ENCODE assay signal across 12 mouse cellular contexts in the genomic region with DNA sequence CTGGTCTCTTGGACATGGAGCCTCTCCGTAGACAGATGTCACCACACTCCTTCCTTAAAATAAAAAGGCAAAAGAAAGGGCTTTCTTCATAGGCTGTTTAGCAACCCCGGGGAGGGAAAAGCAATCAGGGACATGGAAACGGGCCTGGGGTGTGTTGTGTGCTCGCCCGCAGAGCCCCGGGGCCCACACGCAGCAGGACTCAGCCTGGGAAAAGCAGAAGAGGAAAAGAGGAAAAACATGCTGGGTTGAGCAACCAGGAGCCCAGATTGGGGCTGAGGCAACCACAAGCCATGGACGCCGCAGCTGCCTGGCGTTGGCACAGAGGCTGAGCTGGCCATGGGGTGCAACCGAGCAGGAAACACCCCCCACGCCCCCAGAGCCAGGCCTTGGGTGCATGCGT. TPM values are rescaled to one million over a fixed set of nuclear protein-coding genes. Genes with fewer than 3 reads are reported as not detected.
DNase-seq lines count a peak whose midpoint lies in the region; ATAC-seq and TF ChIP-seq lines count a peak whose summit lies in the region.
"Had no signal": no experiment of that assay in that cellular context is flagged by ENCODE, and none has a peak within 500 bp of the region (broad histone marks: within the 10 kb centered on the region; RNA-seq: fewer than 3 reads in every experiment).

No protein-coding gene starts in this region.

- no peak overlapping the region for H3K4me3 ChIP-seq in liver, adult 2 months (ENCODE audit: insufficient read depth, low read depth, low read length)
- H3K4me3 ChIP-seq in liver, embryonic 12.5 days = no peak overlapping the region
- H3K4me3 ChIP-seq in intestine, embryonic 14.5 days (ENCODE audit: low read depth, low read length) = no peak overlapping the region
- peak overlapping the region; percentile 26 for H3K4me3 ChIP-seq in macrophage (ENCODE audit: inconsistent target)
- H3K4me3 ChIP-seq: heart, embryonic 13.5 days had no signal

- DNase-seq in adrenal gland, adult 8-10 months = peak; percentile 55
- DNase-seq in adrenal gland, postnatal 4 days (ENCODE audit: low spot score in 2 of 2) = no peak
- DNase-seq in liver, adult 2 months (ENCODE audit: extremely low read depth, low read depth, low spot score) = no peak
- no peak for DNase-seq in intestine, embryonic 14.5 days (ENCODE audit: low spot score)
- DNase-seq in thymus, postnatal 14 days = no peak
- DNase-seq: kidney, postnatal 36 days had no signal

- H3K36me3 ChIP-seq in liver, adult 2 months (ENCODE audit: control insufficient read depth, insufficient read depth, low read length) = no peaks in the 10 kb centered on the region
- no peaks in the 10 kb centered on the region for H3K36me3 ChIP-seq in liver, embryonic 12.5 days
- H3K36me3 ChIP-seq in intestine, embryonic 14.5 days (ENCODE audit: control insufficient read depth, insufficient read depth, low read length) = no peaks in the 10 kb centered on the region
- H3K36me3 ChIP-seq in macrophage (ENCODE audit: inconsistent target) = no peaks in the 10 kb centered on the region
- H3K36me3 ChIP-seq: heart, embryonic 13.5 days had no signal

- WGBS in liver, adult 2 months = 86% methylated on average over 13 of the region's 13 CpGs
- WGBS in liver, embryonic 12.5 days (ENCODE audit: insufficient replicate concordance) = 38% methylated on average over 13 of the region's 13 CpGs
- WGBS in intestine, embryonic 14.5 days = 82% methylated on average over 13 of the region's 13 CpGs
- WGBS in macrophage (ENCODE audit: missing documents) = 2% methylated on average over 10 of the region's 13 CpGs

- no peak for TF ChIP-seq POLR2A in liver, adult 2 months (IDR thresholded peaks at IDR 0.05; ENCODE audit: extremely low read depth, insufficient read depth, low read length)

- no peak for ATAC-seq in liver, embryonic 12.5 days
- no peak for ATAC-seq in intestine, embryonic 14.5 days (replicated peaks; ENCODE audit: low FRiP score, low TSS enrichment, low read depth)
- ATAC-seq in megakaryocyte-erythroid progenitor cell, adult 5-6 weeks (replicated peaks; ENCODE audit: low FRiP score, low TSS enrichment, poor library complexity, severe bottlenecking) = no peak
- ATAC-seq: Patski had no signal

- H3K79me2 ChIP-seq in liver, adult 2 months (ENCODE audit: control insufficient read depth, insufficient read depth, low read length) = no peaks in the 10 kb centered on the region
- H3K79me2 ChIP-seq in macrophage (ENCODE audit: inconsistent target) = peaks cover 17% of the 10 kb centered on the region; the same call in 1 of the 2 replicates

- H3K27me3 ChIP-seq in liver, adult 2 months (ENCODE audit: control insufficient read depth, insufficient read depth, low read length) = no peaks in the 10 kb centered on the region
- peaks cover 34% of the 10 kb centered on the region for H3K27me3 ChIP-seq in liver, embryonic 12.5 days (replicated peaks)
- H3K27me3 ChIP-seq in intestine, embryonic 14.5 days (replicated peaks; ENCODE audit: control insufficient read depth, insufficient read depth, low read length) = no peaks in the 10 kb centered on the region

- peak overlapping the region; percentile 13; the same call in 1 of the 2 replicates for H3K27ac ChIP-seq in liver, adult 2 months (replicated peaks; ENCODE audit: insufficient read depth, low read depth, low read length)
- H3K27ac ChIP-seq in liver, embryonic 12.5 days = no peak overlapping the region
- peak overlapping the region; percentile 72; the same call in 1 of the 2 replicates for H3K27ac ChIP-seq in intestine, embryonic 14.5 days (ENCODE audit: low read depth)
- H3K27ac ChIP-seq in macrophage = peak overlapping the region; percentile 98
- H3K27ac ChIP-seq: heart, embryonic 13.5 days had no signal

- no peak overlapping the region for H3K9ac ChIP-seq in liver, adult 2 months (ENCODE audit: low read depth, low read length)
- H3K9ac ChIP-seq in liver, embryonic 12.5 days = no peak overlapping the region
- H3K9ac ChIP-seq in intestine, embryonic 14.5 days (ENCODE audit: low read length) = no peak overlapping the region

- H3K4me2 ChIP-seq in liver, embryonic 12.5 days = no peak overlapping the region
- no peak overlapping the region for H3K4me2 ChIP-seq in intestine, embryonic 14.5 days (ENCODE audit: low read length)
- H3K4me2 ChIP-seq: heart, embryonic 13.5 days had no signal

- H3K4me1 ChIP-seq in liver, adult 2 months (ENCODE audit: control insufficient read depth, insufficient read depth, low read length) = no peaks in the 10 kb centered on the region
- peaks cover 14% of the 10 kb centered on the region for H3K4me1 ChIP-seq in liver, embryonic 12.5 days
- peaks cover 25% of the 10 kb centered on the region for H3K4me1 ChIP-seq in intestine, embryonic 14.5 days (replicated peaks; ENCODE audit: control insufficient read depth, insufficient read depth, low read length)
- H3K4me1 ChIP-seq: heart, embryonic 13.5 days had no signal

- H3K9me3 ChIP-seq in liver, embryonic 12.5 days (replicated peaks) = no peaks in the 10 kb centered on the region
- no peaks in the 10 kb centered on the region for H3K9me3 ChIP-seq in intestine, embryonic 14.5 days (ENCODE audit: control insufficient read depth, low read length)
- H3K9me3 ChIP-seq: heart, embryonic 13.5 days had no signal

- no peak for TF ChIP-seq CTCF in liver, adult 2 months (IDR thresholded peaks at IDR 0.05; ENCODE audit: low read depth, low read length)

RNA-seq across cellular contexts. Expression of a gene that starts 17.7 kb away (rescaled TPM):
- 100 to 1,000 TPM in 2 of 4 experiments, 10 to 100 TPM in 2; 80.9 to 130 (median 112) TPM for total RNA-seq in adrenal gland, adult 8-10 months (2022)
- total RNA-seq in adrenal gland, postnatal 4 days (2021) = 100 to 1,000 TPM; 101 to 112 TPM
- total RNA-seq in liver, adult 2 months (2014; rRNA removed) = 6.7 and 11.9 TPM in 2 replicates
- 47.8 and 53.3 TPM in 2 replicates for polyA plus RNA-seq in liver, adult 2 months (2012; rRNA removed)
- 171 and 180 TPM in 2 replicates for polyA plus RNA-seq in liver, embryonic 12.5 days (2016; fragmentation: Nextera tagmentation; extraction: Ambion mirVana)
- 290 and 294 TPM in 2 replicates for polyA plus RNA-seq in intestine, embryonic 14.5 days (2014; fragmentation: Nextera tagmentation; extraction: Ambion mirVana)
- total RNA-seq in macrophage (2018; cell fraction: chromatin; rRNA removed) = 10 to 100 TPM in 17 of 26 experiments, 1 to 10 TPM in 9; 4.1 to 37.4 (median 12.2) TPM
- 10 to 100 TPM; 27.5 to 49.4 (median 37.6) TPM for total RNA-seq in macrophage (2018; cell fraction: cytosol; rRNA removed)
- 10 to 100 TPM in 16 of 26 experiments, 1 to 10 TPM in 10; 5.8 to 26.6 (median 11.3) TPM for total RNA-seq in macrophage (2018; cell fraction: nucleus; rRNA removed)
- 30.6 to 41.0 TPM (median 40.7 TPM) in 3 replicates for polyA plus RNA-seq in macrophage (2018)
- total RNA-seq in megakaryocyte-erythroid progenitor cell, adult 5-6 weeks (2014; fragmentation: Nextera tagmentation) = 32.8 and 36.5 TPM in 2 replicates
- total RNA-seq in megakaryocyte-erythroid progenitor cell, adult 5-6 weeks (2017) = 69.8 and 87.1 TPM in 2 replicates

RNA-seq across cellular contexts. Expression of a gene that starts 18.0 kb away (rescaled TPM):
- 1,000 to 10,000 TPM in 3 of 4 experiments, 100 to 1,000 TPM in 1; 952 to 1,243 (median 1,190) TPM for total RNA-seq in adrenal gland, adult 8-10 months (2022)
- total RNA-seq in adrenal gland, postnatal 4 days (2021) = 1,000 to 10,000 TPM; 1,090 to 1,156 TPM
- total RNA-seq in liver, adult 2 months (2014; rRNA removed) = 706 and 858 TPM in 2 replicates
- 1,059 and 1,162 TPM in 2 replicates for polyA plus RNA-seq in liver, adult 2 months (2012; rRNA removed)
- polyA plus RNA-seq in liver, embryonic 12.5 days (2016; fragmentation: Nextera tagmentation; extraction: Ambion mirVana) = 769 and 831 TPM in 2 replicates
- 1,269 and 1,281 TPM in 2 replicates for polyA plus RNA-seq in intestine, embryonic 14.5 days (2014; fragmentation: Nextera tagmentation; extraction: Ambion mirVana)
- 100 to 1,000 TPM in 5 of 26 experiments, 10 to 100 TPM in 21; 43.1 to 125 (median 79.7) TPM for total RNA-seq in macrophage (2018; cell fraction: chromatin; rRNA removed)
- 1,000 to 10,000 TPM in 1 of 26 experiments, 100 to 1,000 TPM in 25; 586 to 1,058 (median 761) TPM for total RNA-seq in macrophage (2018; cell fraction: cytosol; rRNA removed)
- 100 to 1,000 TPM; 140 to 293 (median 184) TPM for total RNA-seq in macrophage (2018; cell fraction: nucleus; rRNA removed)
- 521 to 775 TPM (median 707 TPM) in 3 replicates for polyA plus RNA-seq in macrophage (2018)
- total RNA-seq in megakaryocyte-erythroid progenitor cell, adult 5-6 weeks (2014; fragmentation: Nextera tagmentation) = 1,045 and 1,237 TPM in 2 replicates
- total RNA-seq in megakaryocyte-erythroid progenitor cell, adult 5-6 weeks (2017) = 386 and 612 TPM in 2 replicates

RNA-seq across cellular contexts. Expression of a gene that starts 18.2 kb away (rescaled TPM):
- total RNA-seq in adrenal gland, adult 8-10 months (2022) = 1 to 10 TPM in 1 of 4 experiments, not detected in 3; 1.4 TPM
- total RNA-seq in adrenal gland, postnatal 4 days (2021) = under 1 TPM in 1 of 2 experiments, not detected in 1; 0.56 TPM
- total RNA-seq in liver, adult 2 months (2014; rRNA removed) = 1.4 TPM in 1 of 2 replicates, not detected in the other
- polyA plus RNA-seq in liver, adult 2 months (2012; rRNA removed) = not detected in 2 replicates
- polyA plus RNA-seq in liver, embryonic 12.5 days (2016; fragmentation: Nextera tagmentation; extraction: Ambion mirVana) = 0.69 and 0.79 TPM in 2 replicates
- polyA plus RNA-seq in intestine, embryonic 14.5 days (2014; fragmentation: Nextera tagmentation; extraction: Ambion mirVana) = 0.62 and 1.7 TPM in 2 replicates
- not detected for total RNA-seq in macrophage (2018; cell fraction: chromatin; rRNA removed)
- 1 to 10 TPM in 7 of 26 experiments, under 1 TPM in 15, not detected in 4; 0.18 to 1.7 (median 0.68) TPM for total RNA-seq in macrophage (2018; cell fraction: cytosol; rRNA removed)
- total RNA-seq in macrophage (2018; cell fraction: nucleus; rRNA removed) = 1 to 10 TPM in 1 of 26 experiments, under 1 TPM in 1, not detected in 24; 0.89 to 1.1 TPM
- 0.76 to 0.96 TPM in 2 of 3 replicates, not detected in the other for polyA plus RNA-seq in macrophage (2018)
- not detected in 2 replicates for total RNA-seq in megakaryocyte-erythroid progenitor cell, adult 5-6 weeks (2014; fragmentation: Nextera tagmentation)
- not detected in 2 replicates for total RNA-seq in megakaryocyte-erythroid progenitor cell, adult 5-6 weeks (2017)
- total RNA-seq: neutrophil, adult 5-6 weeks had no signal

RNA-seq across cellular contexts. Expression of a gene that starts 38.6 kb away (rescaled TPM):
- 10 to 100 TPM in 1 of 4 experiments, 1 to 10 TPM in 3; 5.6 to 10.8 (median 7.9) TPM for total RNA-seq in adrenal gland, adult 8-10 months (2022)
- total RNA-seq in adrenal gland, postnatal 4 days (2021) = 1 to 10 TPM; 5.4 to 7.5 TPM
- total RNA-seq in liver, adult 2 months (2014; rRNA removed) = 12.0 and 21.2 TPM in 2 replicates
- polyA plus RNA-seq in liver, adult 2 months (2012; rRNA removed) = 11.9 and 15.3 TPM in 2 replicates
- polyA plus RNA-seq in liver, embryonic 12.5 days (2016; fragmentation: Nextera tagmentation; extraction: Ambion mirVana) = 0.83 and 1.3 TPM in 2 replicates
- polyA plus RNA-seq in intestine, embryonic 14.5 days (2014; fragmentation: Nextera tagmentation; extraction: Ambion mirVana) = 1.6 and 2.8 TPM in 2 replicates
- total RNA-seq in macrophage (2018; cell fraction: chromatin; rRNA removed) = 1 to 10 TPM in 10 of 26 experiments, not detected in 16; 1.3 to 4.2 (median 2.0) TPM
- total RNA-seq in macrophage (2018; cell fraction: cytosol; rRNA removed) = 1 to 10 TPM in 20 of 26 experiments, under 1 TPM in 6; 0.59 to 5.7 (median 1.9) TPM
- total RNA-seq in macrophage (2018; cell fraction: nucleus; rRNA removed) = 1 to 10 TPM in 12 of 26 experiments, under 1 TPM in 1, not detected in 13; 0.91 to 4.9 (median 1.6) TPM
- 0.83 to 3.2 TPM (median 2.1 TPM) in 3 replicates for polyA plus RNA-seq in macrophage (2018)
- not detected in 2 replicates for total RNA-seq in megakaryocyte-erythroid progenitor cell, adult 5-6 weeks (2014; fragmentation: Nextera tagmentation)
- not detected in 2 replicates for total RNA-seq in megakaryocyte-erythroid progenitor cell, adult 5-6 weeks (2017)
- total RNA-seq: neutrophil, adult 5-6 weeks had no signal

RNA-seq across cellular contexts. Expression of a gene that starts 50.1 kb away (rescaled TPM):
- total RNA-seq in adrenal gland, adult 8-10 months (2022) = 10 to 100 TPM; 19.5 to 46.7 (median 34.6) TPM
- total RNA-seq in adrenal gland, postnatal 4 days (2021) = 10 to 100 TPM; 29.8 to 40.5 TPM
- 5.5 and 7.6 TPM in 2 replicates for total RNA-seq in liver, adult 2 months (2014; rRNA removed)
- polyA plus RNA-seq in liver, adult 2 months (2012; rRNA removed) = 3.3 and 7.0 TPM in 2 replicates
- polyA plus RNA-seq in liver, embryonic 12.5 days (2016; fragmentation: Nextera tagmentation; extraction: Ambion mirVana) = 10.6 TPM in 2 replicates
- 26.9 and 32.2 TPM in 2 replicates for polyA plus RNA-seq in intestine, embryonic 14.5 days (2014; fragmentation: Nextera tagmentation; extraction: Ambion mirVana)
- 1,000 to 10,000 TPM in 1 of 26 experiments, 100 to 1,000 TPM in 20, 10 to 100 TPM in 5; 46.2 to 1,418 (median 239) TPM for total RNA-seq in macrophage (2018; cell fraction: chromatin; rRNA removed)
- 100 to 1,000 TPM in 24 of 26 experiments, 10 to 100 TPM in 2; 97.5 to 257 (median 185) TPM for total RNA-seq in macrophage (2018; cell fraction: cytosol; rRNA removed)
- total RNA-seq in macrophage (2018; cell fraction: nucleus; rRNA removed) = 1,000 to 10,000 TPM in 1 of 26 experiments, 100 to 1,000 TPM in 19, 10 to 100 TPM in 6; 76.1 to 1,152 (median 159) TPM
- 116 to 212 TPM (median 193 TPM) in 3 replicates for polyA plus RNA-seq in macrophage (2018)
- total RNA-seq in megakaryocyte-erythroid progenitor cell, adult 5-6 weeks (2014; fragmentation: Nextera tagmentation) = 1.0 and 1.3 TPM in 2 replicates
- total RNA-seq in megakaryocyte-erythroid progenitor cell, adult 5-6 weeks (2017) = 3.7 and 6.9 TPM in 2 replicates
